ENCODE assay signal across 8 mouse cellular contexts in the genomic region with DNA sequence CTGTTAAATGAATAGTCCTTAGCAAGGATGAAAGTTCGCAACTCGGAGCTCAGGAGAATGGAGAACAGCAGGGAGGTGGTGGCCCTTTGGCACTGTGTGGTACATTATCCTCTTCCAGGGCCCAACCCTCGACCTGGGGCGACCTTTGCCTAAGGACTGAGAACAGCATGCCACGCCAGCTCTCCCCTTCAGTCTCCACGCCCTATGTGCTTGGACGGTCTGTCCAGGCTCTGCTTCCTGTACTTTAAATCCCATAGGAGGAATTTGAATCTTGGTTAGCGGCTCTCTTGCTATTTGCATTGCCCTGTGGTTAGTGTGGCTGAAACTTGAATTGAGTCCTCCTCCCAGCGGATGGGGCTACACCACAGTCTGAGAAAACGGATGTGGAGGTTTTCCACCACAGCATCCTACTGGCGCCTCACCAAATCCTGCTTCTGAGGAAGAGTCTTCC. TPM values are rescaled to one million over a fixed set of nuclear protein-coding genes. Genes with fewer than 3 reads are reported as not detected.
DNase-seq lines count a peak whose midpoint lies in the region; ATAC-seq and TF ChIP-seq lines count a peak whose summit lies in the region.

No protein-coding gene starts in this region.

- no peaks in the 10 kb centered on the region for H3K27me3 ChIP-seq in heart, adult 2 months (ENCODE audit: control insufficient read depth, insufficient read depth, low read length)
- H3K27me3 ChIP-seq in intestine, postnatal 0 days (replicated peaks; ENCODE audit: control insufficient read depth, insufficient read depth, low read length), result no peaks in the 10 kb centered on the region
- H3K27me3 ChIP-seq in liver, embryonic 15.5 days, result peaks cover 69% of the 10 kb centered on the region
- H3K27me3 ChIP-seq in neural tube, embryonic 13.5 days, result peaks cover 42% of the 10 kb centered on the region

- no peaks in the 10 kb centered on the region for H3K4me1 ChIP-seq in cortical plate, adult 2 months (ENCODE audit: control insufficient read depth, insufficient read depth, low read length)
- peaks cover 4% of the 10 kb centered on the region for H3K4me1 ChIP-seq in heart, adult 2 months (ENCODE audit: control insufficient read depth, insufficient read depth, low read length)
- no peaks in the 10 kb centered on the region for H3K4me1 ChIP-seq in intestine, postnatal 0 days (replicated peaks; ENCODE audit: control insufficient read depth, insufficient read depth, low read length)
- H3K4me1 ChIP-seq in liver, embryonic 15.5 days (replicated peaks), result peaks cover 21% of the 10 kb centered on the region
- peaks cover 20% of the 10 kb centered on the region for H3K4me1 ChIP-seq in neural tube, embryonic 13.5 days (replicated peaks)

- TF ChIP-seq CTCF in cortical plate, adult 2 months (IDR thresholded peaks at IDR 0.05; ENCODE audit: extremely low read depth, insufficient read depth, low read length), result no peak
- TF ChIP-seq CTCF in heart, adult 2 months (IDR thresholded peaks at IDR 0.05), result 0 out of 2 replicates have a peak, but pooled peaks have one; percentile 9
- no peak for TF ChIP-seq CTCF in intestine, postnatal 0 days (IDR thresholded peaks at IDR 0.05; ENCODE audit: low read depth)

- WGBS in heart, adult 2 months, result 18% methylated on average over 11 of the region's 11 CpGs
- 13% methylated on average over 11 of the region's 11 CpGs for WGBS in intestine, postnatal 0 days
- 3% methylated on average over 11 of the region's 11 CpGs for WGBS in liver, embryonic 15.5 days (ENCODE audit: insufficient replicate concordance)
- 13% methylated on average over 11 of the region's 11 CpGs for WGBS in neural tube, embryonic 13.5 days

- ATAC-seq in intestine, postnatal 0 days, result peak; percentile 44; the same call in 1 of the 2 replicates
- no peak for ATAC-seq in liver, embryonic 15.5 days (ENCODE audit: insufficient read depth)
- ATAC-seq in neural tube, embryonic 13.5 days (ENCODE audit: low read depth), result no peak

- intact Hi-C loops in heart, adult 2 months (cut with DNase I), result loop anchor here (5.0 kb wide), 1 partner anchor 76 kb away; no protein-coding TSS in a partner anchor

- no peaks in the 10 kb centered on the region for H3K9me3 ChIP-seq in intestine, postnatal 0 days (ENCODE audit: control insufficient read depth)
- no peaks in the 10 kb centered on the region for H3K9me3 ChIP-seq in liver, embryonic 15.5 days (replicated peaks)
- H3K9me3 ChIP-seq in neural tube, embryonic 13.5 days, result no peaks in the 10 kb centered on the region

- peak overlapping the region; percentile 72 for H3K4me2 ChIP-seq in intestine, postnatal 0 days (replicated peaks; ENCODE audit: low read depth)
- peak overlapping the region; percentile 76 for H3K4me2 ChIP-seq in liver, embryonic 15.5 days
- H3K4me2 ChIP-seq in neural tube, embryonic 13.5 days, result peak overlapping the region; percentile 96

- peak; percentile 18 for DNase-seq in right cerebral cortex, postnatal 14 days
- DNase-seq in right cerebral cortex, adult 18-20 months, result no peak
- peak; percentile 59 to 71 for DNase-seq in heart, adult 2 months
- DNase-seq in frontal cortex, postnatal 14 days (ENCODE audit: low spot score in 2 of 2), result no peak

- TF ChIP-seq POLR2A in cortical plate, adult 2 months (IDR thresholded peaks at IDR 0.05; ENCODE audit: extremely low read depth, insufficient read depth, low read length), result no peak
- no peak for TF ChIP-seq POLR2A in heart, adult 2 months (IDR thresholded peaks at IDR 0.05; ENCODE audit: insufficient read depth, low read depth, low read length)

- H3K4me3 ChIP-seq in cortical plate, adult 2 months (ENCODE audit: insufficient read depth, low read length), result peak overlapping the region; percentile 36; the same call in 1 of the 2 replicates
- peak overlapping the region; percentile 70 for H3K4me3 ChIP-seq in heart, adult 2 months
- H3K4me3 ChIP-seq in intestine, postnatal 0 days (ENCODE audit: low read depth, low read length), result peak overlapping the region; percentile 53
- peak overlapping the region; percentile 55 for H3K4me3 ChIP-seq in liver, embryonic 15.5 days (replicated peaks)
- H3K4me3 ChIP-seq in neural tube, embryonic 13.5 days, result peak overlapping the region; percentile 53; the same call in 1 of the 2 replicates

- H3K27ac ChIP-seq in cortical plate, adult 2 months (ENCODE audit: insufficient read depth, low read length), result no peak overlapping the region
- H3K27ac ChIP-seq in heart, adult 2 months, result peak overlapping the region; percentile 91
- peak overlapping the region; percentile 16; the same call in 1 of the 2 replicates for H3K27ac ChIP-seq in intestine, postnatal 0 days (ENCODE audit: low read depth, low read length)
- H3K27ac ChIP-seq in liver, embryonic 15.5 days (replicated peaks), result no peak overlapping the region
- no peak overlapping the region for H3K27ac ChIP-seq in neural tube, embryonic 13.5 days (replicated peaks)

- H3K79me2 ChIP-seq in heart, adult 2 months (replicated peaks; ENCODE audit: control insufficient read depth, insufficient read depth, low read length), result no peaks in the 10 kb centered on the region

- H3K9ac ChIP-seq in heart, adult 2 months (ENCODE audit: low read depth, low read length), result peak overlapping the region; percentile 54; the same call in 1 of the 2 replicates
- peak overlapping the region; percentile 69; the same call in 1 of the 2 replicates for H3K9ac ChIP-seq in intestine, postnatal 0 days (ENCODE audit: low read depth, low read length)
- H3K9ac ChIP-seq in liver, embryonic 15.5 days, result no peak overlapping the region
- H3K9ac ChIP-seq in neural tube, embryonic 13.5 days, result no peak overlapping the region

- H3K36me3 ChIP-seq in heart, adult 2 months (ENCODE audit: control insufficient read depth, insufficient read depth, low read length), result peaks cover 2% of the 10 kb centered on the region; the same call in 1 of the 2 replicates
- no peaks in the 10 kb centered on the region for H3K36me3 ChIP-seq in intestine, postnatal 0 days (ENCODE audit: control insufficient read depth, insufficient read depth)
- no peaks in the 10 kb centered on the region for H3K36me3 ChIP-seq in liver, embryonic 15.5 days (replicated peaks)
- H3K36me3 ChIP-seq in neural tube, embryonic 13.5 days, result no peaks in the 10 kb centered on the region

- TF ChIP-seq EP300 in heart, adult 2 months (IDR thresholded peaks at IDR 0.05; ENCODE audit: insufficient read depth, low read depth, low read length), result peak; percentile 69; the same call in 1 of the 2 replicates

RNA-seq across cellular contexts. Expression of a gene that starts 0.9 kb away (rescaled TPM):
- polyA plus RNA-seq in cortical plate, adult 2 months (2012; rRNA removed), result 0.06 and 0.81 TPM in 2 replicates
- total RNA-seq in heart, adult 2 months (2021), result 10 to 100 TPM; 36.6 to 45.3 TPM
- polyA plus RNA-seq in heart, adult 2 months (2012; rRNA removed), result 21.9 and 25.0 TPM in 2 replicates
- polyA plus RNA-seq in intestine, postnatal 0 days (2015; fragmentation: Nextera tagmentation; extraction: Ambion mirVana), result 3.3 and 4.5 TPM in 2 replicates
- polyA plus RNA-seq in liver, embryonic 15.5 days (2015; fragmentation: Nextera tagmentation; extraction: Ambion mirVana), result 0.24 and 0.79 TPM in 2 replicates
- 0.44 TPM in 1 of 2 replicates, not detected in the other for polyA plus RNA-seq in neural tube, embryonic 13.5 days (2015; fragmentation: Nextera tagmentation; extraction: Ambion mirVana)

RNA-seq across cellular contexts. Expression of a gene that starts 0.9 kb away (rescaled TPM):
- 0.29 and 0.34 TPM in 2 replicates for polyA plus RNA-seq in cortical plate, adult 2 months (2012; rRNA removed)
- 1 to 10 TPM; 6.3 to 8.5 TPM for total RNA-seq in heart, adult 2 months (2021)
- 1.9 and 3.1 TPM in 2 replicates for polyA plus RNA-seq in heart, adult 2 months (2012; rRNA removed)
- 2.6 and 3.3 TPM in 2 replicates for polyA plus RNA-seq in intestine, postnatal 0 days (2015; fragmentation: Nextera tagmentation; extraction: Ambion mirVana)
- 0.15 and 0.28 TPM in 2 replicates for polyA plus RNA-seq in liver, embryonic 15.5 days (2015; fragmentation: Nextera tagmentation; extraction: Ambion mirVana)
- 0.18 and 0.25 TPM in 2 replicates for polyA plus RNA-seq in neural tube, embryonic 13.5 days (2015; fragmentation: Nextera tagmentation; extraction: Ambion mirVana)

Comparison
In these comparisons a context has a peak if more than half of its experiments do, and no peak if none do; other contexts are left out.
1. DNase-seq: peak in right cerebral cortex, postnatal 14 days (single experiment) and heart, adult 2 months (2 of 2); none in right cerebral cortex, adult 18-20 months (single experiment) and frontal cortex, postnatal 14 days (0 of 2).
2. H3K27ac ChIP-seq: peak in heart, adult 2 months (single experiment) and intestine, postnatal 0 days (single experiment); none in cortical plate, adult 2 months (single experiment), liver, embryonic 15.5 days (single experiment) and neural tube, embryonic 13.5 days (single experiment).
3. H3K9ac ChIP-seq: peak in heart, adult 2 months (single experiment) and intestine, postnatal 0 days (single experiment); none in liver, embryonic 15.5 days (single experiment) and neural tube, embryonic 13.5 days (single experiment).
4. Peak in every context shown above with its lines, with median percentiles within 50 percentile points of each other: H3K4me3 ChIP-seq and H3K4me2 ChIP-seq.